Mouse (Mus musculus) hindbrain, embryonic 15.5 days (tissue): ENCODE measurements around the gene Zfp422. TPM values are rescaled to one million over a fixed set of nuclear protein-coding genes. Genes with fewer than 3 reads are reported as not detected.
A peak's percentile ranks its signal among the peaks of the same experiment; 100 is the strongest.

Experiments used
- ATAC-seq: fragments of 200-750 bp; cut with Nextera tagmentation; 2 replicates; pipeline ENCODE4 v1.8.0; 2017; ENCODE audit warnings: low read depth, moderate number of reproducible peaks, moderate TSS enrichment; ENCODE audit not compliant: low FRiP score
- H3K27ac ChIP-seq: fragments of 300-500 bp; sonication (generic); replicated peaks from 2 replicates; pipeline ENCODE4 v1.5.1; 2015; ENCODE audit warnings: mild to moderate bottlenecking, inconsistent platforms
- H3K27me3 ChIP-seq: fragments of 300-500 bp; sonication (generic); 2 replicates; pipeline ENCODE4 v1.6.1; 2015; ENCODE audit warnings: control low read depth, inconsistent platforms
- H3K36me3 ChIP-seq: fragments of 300-500 bp; sonication (generic); 2 replicates; pipeline ENCODE4 v1.6.1; 2015; ENCODE audit warnings: control low read depth, inconsistent platforms
- H3K4me1 ChIP-seq: fragments of 300-500 bp; sonication (generic); replicated peaks from 2 replicates; pipeline ENCODE4 v1.6.1; 2015; ENCODE audit warnings: control low read depth, inconsistent platforms
- H3K4me2 ChIP-seq: fragments of 300-500 bp; sonication (generic); 2 replicates; pipeline ENCODE4 v1.6.1; 2015; ENCODE audit warnings: moderate library complexity, mild to moderate bottlenecking, inconsistent platforms
- H3K4me3 ChIP-seq: fragments of 300-500 bp; sonication (generic); 2 replicates; pipeline ENCODE4 v1.5.1; 2015; ENCODE audit warnings: mild to moderate bottlenecking, inconsistent platforms
- H3K9ac ChIP-seq: fragments of 300-500 bp; sonication (generic); 2 replicates; pipeline ENCODE4 v1.6.1; 2015; ENCODE audit warnings: inconsistent platforms
- H3K9me3 ChIP-seq: fragments of 300-500 bp; sonication (generic); 2 replicates; pipeline ENCODE4 v1.6.1; 2016; ENCODE audit warnings: control low read depth, inconsistent platforms
- WGBS: fragments of 180-500 bp; shearing (Covaris S2); methylation state at CpG from one replicate; pipeline ENCODE4 v1.1.7; 2015; 5-methylcytosine and 5-hydroxymethylcytosine counted together
- polyA plus RNA-seq: library from polyadenylated mRNA; unstranded; fragments of >200 nt; fragmentation: Nextera tagmentation; extraction: Ambion mirVana; gene quantifications from 2 replicates; pipeline ENCODE4 v1.2.1, GENCODE M21; 2015

The Zfp422 gene
- polyA plus RNA-seq, 1 experiment from 2014 or later, result 131 TPM

- H3K9ac ChIP-seq, result no peak overlapping the region
- H3K4me2 ChIP-seq, result no peak overlapping the region
- H3K4me3 ChIP-seq, result no peak overlapping the region
- H3K27me3 ChIP-seq, result no peaks in the 10 kb centered on the region
- no peaks in the 10 kb centered on the region for H3K4me1 ChIP-seq
- whole genome bisulfite sequencing, result 63% methylated on average over 4 of the region's 4 CpGs
- no peak for ATAC-seq
- H3K9me3 ChIP-seq, result no peaks in the 10 kb centered on the region
- H3K36me3 ChIP-seq, result no peaks in the 10 kb centered on the region
- H3K27ac ChIP-seq, result no peak overlapping the region
Observed at GRCm38 (mm10) chr6:116643881-116644280, 15.1 kb upstream of the Zfp422 start.

- H3K9ac ChIP-seq, result no peak overlapping the region
- H3K27ac ChIP-seq, result no peak overlapping the region
- 86% methylated on average over 11 of the region's 11 CpGs for WGBS
- H3K36me3 ChIP-seq, result no peaks in the 10 kb centered on the region
- H3K4me1 ChIP-seq, result no peaks in the 10 kb centered on the region
- H3K27me3 ChIP-seq, result no peaks in the 10 kb centered on the region
- H3K4me2 ChIP-seq, result no peak overlapping the region
- H3K9me3 ChIP-seq, result no peaks in the 10 kb centered on the region
- no peak for ATAC-seq
- no peak overlapping the region for H3K4me3 ChIP-seq
Observed at GRCm38 (mm10) chr6:116642942-116643341, 14.1 kb upstream of the Zfp422 start.

- ATAC-seq, result no peak
- Histone ChIP-seq H3K9ac (no peak overlapping the region), H3K4me2 (no peak overlapping the region), H3K27me3 (no peaks in the 10 kb centered on the region), H3K4me3 (no peak overlapping the region), H3K9me3 (no peaks in the 10 kb centered on the region), H3K27ac (no peak overlapping the region), H3K4me1 (no peaks in the 10 kb centered on the region), H3K36me3 (no peaks in the 10 kb centered on the region)
- WGBS, result 77% methylated on average over 2 of the region's 2 CpGs
Observed at GRCm38 (mm10) chr6:116639663-116640062, 10.9 kb upstream of the Zfp422 start.

- Histone ChIP-seq H3K9ac (no peak overlapping the region), H3K4me3 (no peak overlapping the region), H3K27me3 (no peaks in the 10 kb centered on the region), H3K36me3 (no peaks in the 10 kb centered on the region), H3K4me1 (no peaks in the 10 kb centered on the region), H3K9me3 (no peaks in the 10 kb centered on the region), H3K4me2 (no peak overlapping the region), H3K27ac (no peak overlapping the region)
- 81% methylated on average over 2 of the region's 2 CpGs for WGBS
- ATAC-seq, result no peak
Observed at GRCm38 (mm10) chr6:116638871-116639270, 10.1 kb upstream of the Zfp422 start.

- 95% methylated on average over 5 of the region's 5 CpGs for WGBS
- Histone ChIP-seq H3K27me3 (no peaks in the 10 kb centered on the region), H3K4me1 (no peaks in the 10 kb centered on the region), H3K9ac (no peak overlapping the region), H3K9me3 (no peaks in the 10 kb centered on the region), H3K4me2 (no peak overlapping the region), H3K27ac (no peak overlapping the region), H3K4me3 (no peak overlapping the region), H3K36me3 (no peaks in the 10 kb centered on the region)
- no peak for ATAC-seq
Observed at GRCm38 (mm10) chr6:116637496-116637895, 8.7 kb upstream of the Zfp422 start.

GRCm38 (mm10) chr6:116636581-116637235, 7.9 kb upstream of the Zfp422 start:
- no peaks in the 10 kb centered on the region for H3K4me1 ChIP-seq
- H3K4me2 ChIP-seq, result no peak overlapping the region
- no peak overlapping the region for H3K4me3 ChIP-seq
- no peak for ATAC-seq
- no peaks in the 10 kb centered on the region for H3K9me3 ChIP-seq
- H3K27me3 ChIP-seq, result no peaks in the 10 kb centered on the region
- no peaks in the 10 kb centered on the region for H3K36me3 ChIP-seq
- 85% methylated on average over 9 of the region's 9 CpGs for WGBS
- H3K27ac ChIP-seq, result no peak overlapping the region
- H3K9ac ChIP-seq, result no peak overlapping the region

- 78% methylated on average over 10 of the region's 10 CpGs for WGBS
- ATAC-seq, result peak; percentile 62; the same call in 1 of the 2 replicates
- Histone ChIP-seq H3K27me3 (no peaks in the 10 kb centered on the region), H3K27ac (0 out of 2 replicates have a peak overlapping the region, but pooled peaks have one; percentile 14), H3K9ac (no peak overlapping the region), H3K4me2 (no peak overlapping the region), H3K4me3 (no peak overlapping the region), H3K4me1 (no peaks in the 10 kb centered on the region), H3K9me3 (no peaks in the 10 kb centered on the region), H3K36me3 (no peaks in the 10 kb centered on the region)
Observed at GRCm38 (mm10) chr6:116635251-116636180, 6.7 kb upstream of the Zfp422 start.

- 93% methylated on average over 17 of the region's 17 CpGs for whole genome bisulfite sequencing
- no peak for ATAC-seq
- H3K36me3 ChIP-seq, result no peaks in the 10 kb centered on the region
- H3K4me3 ChIP-seq, result no peak overlapping the region
- no peaks in the 10 kb centered on the region for H3K9me3 ChIP-seq
- no peaks in the 10 kb centered on the region for H3K27me3 ChIP-seq
- no peak overlapping the region for H3K27ac ChIP-seq
- H3K4me2 ChIP-seq, result no peak overlapping the region
- no peak overlapping the region for H3K9ac ChIP-seq
- H3K4me1 ChIP-seq, result peaks cover 10% of the 10 kb centered on the region
Observed at GRCm38 (mm10) chr6:116633741-116634695, 5.2 kb upstream of the Zfp422 start.

- H3K4me1 ChIP-seq, result peaks cover 17% of the 10 kb centered on the region
- no peak for ATAC-seq
- WGBS, result 58% methylated on average over 1 of the region's 1 CpGs
- H3K27ac ChIP-seq, result no peak overlapping the region
- no peak overlapping the region for H3K9ac ChIP-seq
- H3K4me2 ChIP-seq, result no peak overlapping the region
- H3K9me3 ChIP-seq, result no peaks in the 10 kb centered on the region
- no peaks in the 10 kb centered on the region for H3K36me3 ChIP-seq
- H3K27me3 ChIP-seq, result no peaks in the 10 kb centered on the region
- H3K4me3 ChIP-seq, result no peak overlapping the region
Observed at GRCm38 (mm10) chr6:116632129-116632528, 3.3 kb upstream of the Zfp422 start.

- 65% methylated on average over 10 of the region's 10 CpGs for WGBS
- peaks cover 13% of the 10 kb centered on the region for H3K36me3 ChIP-seq
- H3K9ac ChIP-seq, result no peak overlapping the region
- peak overlapping the region; percentile 70; the same call in 1 of the 2 replicates for H3K4me2 ChIP-seq
- H3K9me3 ChIP-seq, result no peaks in the 10 kb centered on the region
- no peaks in the 10 kb centered on the region for H3K27me3 ChIP-seq
- H3K27ac ChIP-seq, result peak overlapping the region; percentile 95
- peaks cover 22% of the 10 kb centered on the region for H3K4me1 ChIP-seq
- no peak overlapping the region for H3K4me3 ChIP-seq
- ATAC-seq, result no peak
Observed at GRCm38 (mm10) chr6:116629766-116630165, 967 bp upstream of the Zfp422 start.

- Histone ChIP-seq H3K4me2 (peak overlapping the region; percentile 70), H3K4me1 (peaks cover 22% of the 10 kb centered on the region), H3K27ac (peak overlapping the region; percentile 95), H3K9ac (peak overlapping the region; percentile 97), H3K27me3 (no peaks in the 10 kb centered on the region), H3K9me3 (no peaks in the 10 kb centered on the region), H3K36me3 (peaks cover 13% of the 10 kb centered on the region), H3K4me3 (peak overlapping the region; percentile 68)
- no peak for ATAC-seq
- WGBS, result 8% methylated on average over 9 of the region's 9 CpGs
Observed at GRCm38 (mm10) chr6:116628095-116628494, 704 bp downstream of the Zfp422 start.
